Mouse (Mus musculus): ENCODE data around the gene Cplx1.

GRCm38 (mm10) chr5:108521016-108521415 lies 28.8 kb downstream of the Cplx1 start:
- TF ChIP-seq POLR2A (IDR thresholded peaks at IDR 0.05; ENCODE audit: borderline replicate concordance, low read depth, low read length), result no peak
- no peak for TF ChIP-seq CTCF (IDR thresholded peaks at IDR 0.05; ENCODE audit: low read depth, low read length)
